Mouse (Mus musculus): ENCODE measurements around the gene Cldn3. TPM values are rescaled to one million over a fixed set of nuclear protein-coding genes. Genes with fewer than 3 reads are reported as not detected.

The Cldn3 gene
- polyA plus RNA-seq, 1 experiment from 2014 or later, result 6.3 TPM

- Histone ChIP-seq H3K4me2 (peak overlapping the region; percentile 78), H3K4me3 (replicated peaks) (peak overlapping the region; percentile 49), H3K4me1 (peaks cover 39% of the 10 kb centered on the region), H3K36me3 (replicated peaks) (no peaks in the 10 kb centered on the region), H3K9me3 (no peaks in the 10 kb centered on the region), H3K27me3 (peaks cover 13% of the 10 kb centered on the region; the same call in 1 of the 2 replicates), H3K27ac (peak overlapping the region; percentile 97), H3K9ac (peak overlapping the region; percentile 50)
- no peak for ATAC-seq (ENCODE audit: low FRiP score)
- WGBS, result 60% methylated on average over 7 of the region's 7 CpGs
Measured at GRCm38 (mm10) chr5:135010320-135010709, 24.3 kb downstream of the Cldn3 start.

- WGBS, result 82% methylated on average over 25 of the region's 25 CpGs
- Histone ChIP-seq H3K27me3 (peaks cover 13% of the 10 kb centered on the region; the same call in 1 of the 2 replicates), H3K27ac (no peak overlapping the region), H3K36me3 (replicated peaks) (no peaks in the 10 kb centered on the region), H3K9me3 (no peaks in the 10 kb centered on the region), H3K9ac (no peak overlapping the region), H3K4me3 (replicated peaks) (no peak overlapping the region), H3K4me2 (peak overlapping the region; percentile 78; the same call in 1 of the 2 replicates), H3K4me1 (peaks cover 42% of the 10 kb centered on the region)
- ATAC-seq (ENCODE audit: low FRiP score), result no peak
Measured at GRCm38 (mm10) chr5:135010841-135011743, 25.1 kb downstream of the Cldn3 start.

- Histone ChIP-seq H3K27me3 (peaks cover 13% of the 10 kb centered on the region; the same call in 1 of the 2 replicates), H3K27ac (no peak overlapping the region), H3K4me2 (peak overlapping the region; percentile 13; the same call in 1 of the 2 replicates)
Measured at GRCm38 (mm10) chr5:135011809-135012613, 26.0 kb downstream of the Cldn3 start.

GRCm38 (mm10) chr5:135012671-135013441 is 26.8 kb downstream of the Cldn3 start:
- peak overlapping the region; percentile 54; the same call in 1 of the 2 replicates for H3K27ac ChIP-seq
- no peaks in the 10 kb centered on the region for H3K36me3 ChIP-seq (replicated peaks)
- H3K9ac ChIP-seq, result no peak overlapping the region
- no peak for ATAC-seq (ENCODE audit: low FRiP score)
- no peaks in the 10 kb centered on the region for H3K9me3 ChIP-seq
- H3K4me1 ChIP-seq, result peaks cover 41% of the 10 kb centered on the region
- peak overlapping the region; percentile 13; the same call in 1 of the 2 replicates for H3K4me2 ChIP-seq
- H3K4me3 ChIP-seq (replicated peaks), result no peak overlapping the region
- H3K27me3 ChIP-seq, result peaks cover 10% of the 10 kb centered on the region; the same call in 1 of the 2 replicates
- WGBS, result 3% methylated on average over 16 of the region's 16 CpGs

More at GRCm38 (mm10) chr5:135011809-135012613, 26.0 kb downstream of the Cldn3 start:
- Histone ChIP-seq H3K4me3 (replicated peaks) (no peak overlapping the region; the same call in 1 of the 2 replicates), H3K9me3 (no peaks in the 10 kb centered on the region), H3K36me3 (replicated peaks) (no peaks in the 10 kb centered on the region), H3K9ac (no peak overlapping the region), H3K4me1 (peaks cover 42% of the 10 kb centered on the region)
- no peak for ATAC-seq (ENCODE audit: low FRiP score)
- WGBS, result 29% methylated on average over 26 of the region's 26 CpGs

GRCm38 (mm10) chr5:135015497-135015896 is 29.5 kb downstream of the Cldn3 start:
- H3K36me3 ChIP-seq (replicated peaks), result no peaks in the 10 kb centered on the region
- WGBS, result 16% methylated on average over 7 of the region's 7 CpGs
- peak; percentile 59; the same call in 1 of the 2 replicates for ATAC-seq (ENCODE audit: low FRiP score)
- H3K27me3 ChIP-seq, result peaks cover 10% of the 10 kb centered on the region; the same call in 1 of the 2 replicates
- H3K9ac ChIP-seq, result no peak overlapping the region
- H3K9me3 ChIP-seq, result no peaks in the 10 kb centered on the region
- no peak overlapping the region for H3K4me3 ChIP-seq (replicated peaks)
- H3K4me1 ChIP-seq, result peaks cover 29% of the 10 kb centered on the region
- H3K27ac ChIP-seq, result no peak overlapping the region
- H3K4me2 ChIP-seq, result no peak overlapping the region

- 64% methylated on average over 4 of the region's 4 CpGs for WGBS
- Histone ChIP-seq H3K27ac (no peak overlapping the region), H3K4me3 (replicated peaks) (no peak overlapping the region), H3K36me3 (replicated peaks) (no peaks in the 10 kb centered on the region), H3K9me3 (no peaks in the 10 kb centered on the region), H3K4me2 (no peak overlapping the region), H3K27me3 (peaks cover 16% of the 10 kb centered on the region; the same call in 1 of the 2 replicates), H3K4me1 (peaks cover 21% of the 10 kb centered on the region), H3K9ac (no peak overlapping the region)
- ATAC-seq (ENCODE audit: low FRiP score), result no peak
Measured at GRCm38 (mm10) chr5:135016224-135016759, 30.3 kb downstream of the Cldn3 start.

GRCm38 (mm10) chr5:135021814-135022213 is 35.8 kb downstream of the Cldn3 start:
- Histone ChIP-seq H3K9ac (no peak overlapping the region), H3K9me3 (no peaks in the 10 kb centered on the region), H3K4me3 (replicated peaks) (no peak overlapping the region), H3K27ac (no peak overlapping the region), H3K36me3 (replicated peaks) (no peaks in the 10 kb centered on the region), H3K4me1 (peaks cover 13% of the 10 kb centered on the region), H3K27me3 (peaks cover 21% of the 10 kb centered on the region; the same call in 1 of the 2 replicates), H3K4me2 (no peak overlapping the region)
- ATAC-seq (ENCODE audit: low FRiP score), result no peak
- 83% methylated on average over 6 of the region's 6 CpGs for WGBS

- peaks cover 14% of the 10 kb centered on the region for H3K4me1 ChIP-seq
- H3K27ac ChIP-seq, result 0 out of 2 replicates have a peak within 1 kb of the TSS, but pooled peaks have one; percentile 5
- H3K9ac ChIP-seq, result peak within 1 kb of the TSS; percentile 83
- ATAC-seq (ENCODE audit: low FRiP score), result peak; percentile 97
- under 1% methylated on average over 48 of the region's 61 CpGs for WGBS
- peaks cover 21% of the 10 kb centered on the region; the same call in 1 of the 2 replicates for H3K27me3 ChIP-seq
- H3K36me3 ChIP-seq (replicated peaks), result no peaks in the 10 kb centered on the region
- peak within 1 kb of the TSS; percentile 70 for H3K4me3 ChIP-seq (replicated peaks)
- peak within 1 kb of the TSS; percentile 97 for H3K4me2 ChIP-seq
- no peaks in the 10 kb centered on the region for H3K9me3 ChIP-seq
Measured at GRCm38 (mm10) chr5:135023344-135024173, 37.5 kb downstream of the Cldn3 start, which contains the start of gene Stx1a. Stx1a (plus strand) TSS chr5:135023482.

- Histone ChIP-seq H3K4me2 (peak overlapping the region; percentile 97), H3K4me1 (peaks cover 15% of the 10 kb centered on the region), H3K9ac (no peak overlapping the region), H3K36me3 (replicated peaks) (no peaks in the 10 kb centered on the region), H3K9me3 (no peaks in the 10 kb centered on the region), H3K4me3 (replicated peaks) (peak overlapping the region; percentile 70; the same call in 1 of the 2 replicates), H3K27ac (no peak overlapping the region), H3K27me3 (peaks cover 21% of the 10 kb centered on the region; the same call in 1 of the 2 replicates)
- no peak for ATAC-seq (ENCODE audit: low FRiP score)
- 79% methylated on average over 11 of the region's 11 CpGs for WGBS
Measured at GRCm38 (mm10) chr5:135024665-135025224, 38.7 kb downstream of the Cldn3 start.

- H3K9ac ChIP-seq, result 0 out of 2 replicates have a peak overlapping the region, but pooled peaks have one; percentile 1
- peaks cover 15% of the 10 kb centered on the region for H3K4me1 ChIP-seq
- peaks cover 18% of the 10 kb centered on the region; the same call in 1 of the 2 replicates for H3K27me3 ChIP-seq
- no peaks in the 10 kb centered on the region for H3K36me3 ChIP-seq (replicated peaks)
- WGBS, result 32% methylated on average over 7 of the region's 7 CpGs
- H3K9me3 ChIP-seq, result no peaks in the 10 kb centered on the region
- ATAC-seq (ENCODE audit: low FRiP score), result no peak
- H3K4me2 ChIP-seq, result 0 out of 2 replicates have a peak overlapping the region, but pooled peaks have one; percentile 4
- H3K4me3 ChIP-seq (replicated peaks), result no peak overlapping the region
- H3K27ac ChIP-seq, result no peak overlapping the region
Measured at GRCm38 (mm10) chr5:135025899-135026298, 39.9 kb downstream of the Cldn3 start.
